Mouse (Mus musculus) cortical plate, adult 2 months (tissue): ENCODE data around the gene Ccna1.

Source experiments
- CTCF ChIP-seq: fragments of 200-500 bp; IDR thresholded peaks from 2 replicates; pipeline ENCODE4 v1.5.1; 2011; ENCODE audit warnings: mild to moderate bottlenecking, control low read depth, low read length; ENCODE audit not compliant: insufficient read depth; ENCODE audit errors: extremely low read depth
- POLR2A ChIP-seq: fragments of 200-500 bp; IDR thresholded peaks from 2 replicates; pipeline ENCODE4 v1.6.1; 2011; ENCODE audit warnings: mild to moderate bottlenecking, low read length, control low read depth; ENCODE audit not compliant: insufficient read depth; ENCODE audit errors: extremely low read depth

DNA sequence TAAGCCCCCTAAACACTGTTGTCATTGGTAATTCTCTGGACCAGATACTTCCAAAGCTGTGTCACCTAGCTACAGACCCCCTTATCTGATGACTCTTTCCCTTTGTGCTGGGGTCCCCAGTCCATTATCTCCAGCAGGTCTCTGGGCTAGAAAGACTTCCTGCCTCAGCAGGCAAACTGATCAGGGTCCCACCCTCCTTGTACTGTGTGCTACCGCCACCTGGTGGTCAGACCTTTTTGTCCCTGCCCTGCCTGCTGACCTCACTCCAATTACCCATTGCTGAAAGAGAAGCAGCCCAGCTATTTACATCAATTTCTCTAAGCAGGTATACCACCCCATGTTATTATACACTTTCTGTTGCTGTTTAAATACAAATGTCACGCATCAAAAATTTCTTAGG lies 9.1 kb upstream of the Ccna1 start:
- TF ChIP-seq POLR2A (no peak), CTCF (peak; percentile 92)
